In the genomic region with DNA sequence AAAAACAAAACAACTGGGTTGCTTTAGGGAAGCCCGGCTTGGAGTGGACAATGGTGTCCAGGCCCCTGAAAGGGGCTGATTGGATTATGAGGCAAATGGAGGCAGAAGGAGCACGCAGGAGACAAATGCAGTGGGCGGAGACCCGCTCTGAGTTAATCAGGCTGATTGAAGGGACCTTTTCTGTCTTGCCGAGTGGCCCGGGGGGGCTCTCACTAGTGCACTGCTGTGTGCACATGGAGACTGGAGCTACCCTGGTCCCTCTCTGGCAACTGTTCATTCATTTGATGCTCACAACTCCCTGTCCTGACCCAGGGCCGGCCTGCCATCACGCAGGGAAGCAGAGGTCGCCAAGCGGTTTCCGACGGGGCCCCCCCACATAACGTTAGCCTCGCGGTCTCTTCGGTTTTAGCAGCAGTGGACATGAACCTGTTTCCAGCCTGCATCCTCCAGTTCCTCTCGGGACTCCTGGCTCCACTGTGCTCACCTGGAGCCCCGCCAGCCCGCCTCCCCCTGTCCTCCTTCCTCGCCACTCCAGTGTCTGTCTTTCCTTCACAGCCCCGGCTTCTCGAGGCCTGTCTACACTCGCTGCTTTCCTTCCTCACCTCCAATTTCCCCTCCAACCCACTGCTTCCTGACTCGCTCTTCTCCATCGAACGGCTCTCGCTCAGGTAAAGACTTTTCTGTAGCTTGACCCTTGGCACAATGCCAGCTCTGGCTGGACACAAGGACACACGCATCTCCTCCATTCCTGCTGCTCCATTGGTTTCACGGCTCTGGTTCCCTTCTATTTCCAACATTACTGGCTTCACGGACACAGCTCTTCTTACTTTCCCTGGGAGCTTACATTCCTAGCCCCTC, we compare ENCODE assay signal across 11 mouse cellular contexts. TPM values are rescaled to one million over a fixed set of nuclear protein-coding genes. Genes with fewer than 3 reads are reported as not detected.
A peak's percentile ranks its signal among the peaks of the same experiment; 100 is the strongest.
DNase-seq lines count a peak whose midpoint lies in the region; ATAC-seq lines count a peak whose summit lies in the region.
"Had no signal": no experiment of that assay in that cellular context is flagged by ENCODE, and none has a peak within 500 bp of the region (broad histone marks: within the 10 kb centered on the region; RNA-seq: fewer than 3 reads in every experiment).

No protein-coding gene starts in this region.

- intact Hi-C loops in left cerebral cortex, postnatal 4 days (cut with DNase I) = no loop called here
- intact Hi-C loops in left cerebral cortex, postnatal 14 days (cut with DNase I) = no loop called here
- intact Hi-C loops in heart, postnatal 14 days (cut with DNase I) = no loop called here

- H3K27me3 ChIP-seq in hindbrain, embryonic 13.5 days = no peaks in the 10 kb centered on the region

- H3K4me3 ChIP-seq in hindbrain, embryonic 13.5 days = no peak overlapping the region
- H3K4me3 ChIP-seq: heart, embryonic 13.5 days had no signal

- 0 out of 2 replicates have a peak, but pooled peaks have one; percentile 16 for ATAC-seq in hindbrain, embryonic 13.5 days (ENCODE audit: low FRiP score)

- WGBS in hindbrain, embryonic 13.5 days = 48% methylated on average over 30 of the region's 30 CpGs

- H3K9ac ChIP-seq in hindbrain, embryonic 13.5 days = no peak overlapping the region
- H3K9ac ChIP-seq: heart, embryonic 13.5 days had no signal

- no peak overlapping the region for H3K27ac ChIP-seq in hindbrain, embryonic 13.5 days
- H3K27ac ChIP-seq: heart, embryonic 13.5 days had no signal

- H3K9me3 ChIP-seq in hindbrain, embryonic 13.5 days = no peaks in the 10 kb centered on the region

- peaks cover 25% of the 10 kb centered on the region; the same call in 1 of the 2 replicates for H3K4me1 ChIP-seq in hindbrain, embryonic 13.5 days (replicated peaks)
- H3K4me1 ChIP-seq: heart, embryonic 13.5 days had no signal

- H3K4me2 ChIP-seq in hindbrain, embryonic 13.5 days = no peak overlapping the region
- H3K4me2 ChIP-seq: heart, embryonic 13.5 days had no signal

- DNase-seq in left cerebral cortex, postnatal 4 days = peak; percentile 33
- DNase-seq in left cerebral cortex, postnatal 14 days (ENCODE audit: low spot score in 2 of 2) = no peak
- DNase-seq in cerebellum, adult 8-10 months = peak; percentile 16
- peak; percentile 77 for DNase-seq in embryo, embryonic 11 days
- DNase-seq in yolk sac, embryonic 10.5 days (ENCODE audit: low spot score) = no peak
- no peak for DNase-seq in heart, postnatal 14 days
- no peak for DNase-seq in layer of hippocampus, postnatal 36 days
- DNase-seq: kidney, adult 2 months; lung, adult 18-20 months had no signal

- peaks cover 63% of the 10 kb centered on the region for H3K36me3 ChIP-seq in hindbrain, embryonic 13.5 days

RNA-seq across cellular contexts. Expression of a gene that starts 54.0 kb away (rescaled TPM):
- under 1 TPM in 1 of 2 experiments, not detected in 1; 0.34 TPM for total RNA-seq in left cerebral cortex, postnatal 4 days (2021)
- total RNA-seq in left cerebral cortex, postnatal 14 days (2021) = under 1 TPM; 0.09 to 0.15 TPM
- 1.5 and 2.1 TPM in 2 replicates for polyA plus RNA-seq in hindbrain, embryonic 13.5 days (2015; fragmentation: Nextera tagmentation; extraction: Ambion mirVana)
- under 1 TPM; 0.20 to 0.36 TPM for total RNA-seq in heart, postnatal 14 days (2021)
- not detected for total RNA-seq in layer of hippocampus, postnatal 36 days (2021)

Comparison
In these comparisons a context has a peak if more than half of its experiments do, and no peak if none do; other contexts are left out.
1. DNase-seq: peak in left cerebral cortex, postnatal 4 days (single experiment), cerebellum, adult 8-10 months (single experiment) and embryo, embryonic 11 days (single experiment); none in left cerebral cortex, postnatal 14 days (0 of 2), yolk sac, embryonic 10.5 days (single experiment), heart, postnatal 14 days (0 of 2) and layer of hippocampus, postnatal 36 days (0 of 2).